Mouse (Mus musculus): Measurements from ENCODE around the gene Smpd2.

Smpd2 gene

GRCm38 (mm10) chr10:41451656-41452055 is 38.5 kb downstream of the Smpd2 start:
- DNase-seq (ENCODE audit: low read depth, low spot score): no peak

- DNase-seq (ENCODE audit: low read depth, low spot score): no peak
Observed at GRCm38 (mm10) chr10:41450780-41451522, 39.2 kb downstream of the Smpd2 start.

GRCm38 (mm10) chr10:41450137-41450670 is 40.0 kb downstream of the Smpd2 start, which contains the start of gene Zbtb24:
Gene Zbtb24 (plus strand): TSS chr10:41450383.
- DNase-seq (ENCODE audit: low read depth, low spot score): peak; percentile 95

GRCm38 (mm10) chr10:41449684-41450083 is 40.5 kb downstream of the Smpd2 start:
- no peak for DNase-seq (ENCODE audit: low read depth, low spot score)

GRCm38 (mm10) chr10:41448216-41448615 is 42.0 kb downstream of the Smpd2 start:
- no peak for DNase-seq (ENCODE audit: low read depth, low spot score)

Measured in embryo, embryonic 11.5 days (tissue).